Mouse (Mus musculus) MEL (cell line): ENCODE measurements around the gene Pou3f1. TPM values are rescaled to one million over a fixed set of nuclear protein-coding genes. Genes with fewer than 3 reads are reported as not detected.

Source experiments
- DNase-seq: peaks from one replicate; pipeline ENCODE4 v3.0.0; 2011; ENCODE audit warnings: low read depth, low spot score
- H3K27ac ChIP-seq: 2 replicates; pipeline ENCODE4 v1.5.1; 2012; ENCODE audit warnings: low read depth, mild to moderate bottlenecking, control low read depth, low read length, moderate library complexity; ENCODE audit not compliant: control insufficient read depth
- H3K27me3 ChIP-seq, 2 experiments: fragments of 150-350 bp in 1 of 2; sonication (generic) in 1 of 2; 2 replicates each; pipeline ENCODE4 v1.6.1; 2012; ENCODE audit warnings: low read length in 2 of 2, mild to moderate bottlenecking in 2 of 2, improper control_type of control experiment in 1 of 2, moderate library complexity in 1 of 2; ENCODE audit not compliant: insufficient read depth in 2 of 2, control insufficient read depth in 1 of 2
- H3K36me3 ChIP-seq, 2 experiments: 2 replicates each; pipeline ENCODE4 v1.6.1; 2012 to 2014; ENCODE audit warnings: low read length in 2 of 2, improper control_type of control experiment in 1 of 2, inconsistent platforms in 1 of 2, mild to moderate bottlenecking in 1 of 2; ENCODE audit not compliant: insufficient read depth in 2 of 2, control insufficient read depth in 1 of 2
- H3K4me1 ChIP-seq, 2 experiments: fragments of 150-350 bp in 1 of 2; sonication (generic) in 1 of 2; 2 replicates each; pipeline ENCODE4 v1.6.1; 2012; ENCODE audit warnings: low read length in 2 of 2, improper control_type of control experiment in 1 of 2, mild to moderate bottlenecking in 1 of 2; ENCODE audit not compliant: insufficient read depth in 2 of 2, control insufficient read depth in 1 of 2
- H3K4me3 ChIP-seq, 2 experiments: fragments of 150-350 bp in 1 of 2; sonication (generic) in 1 of 2; 2 replicates each; pipeline ENCODE4 v1.5.1; 2012; ENCODE audit warnings: low read depth in 2 of 2, low read length in 2 of 2, mild to moderate bottlenecking in 2 of 2, moderate library complexity in 2 of 2, control low read depth in 1 of 2, improper control_type of control experiment in 1 of 2; ENCODE audit not compliant: control insufficient read depth in 1 of 2, insufficient read depth in 1 of 2
- H3K79me2 ChIP-seq: 2 replicates; pipeline ENCODE4 v1.6.1; 2012; ENCODE audit warnings: mild to moderate bottlenecking, low read length, moderate library complexity; ENCODE audit not compliant: control insufficient read depth, poor library complexity, insufficient read depth
- H3K9ac ChIP-seq: 2 replicates; pipeline ENCODE4 v1.6.1; 2012; ENCODE audit warnings: low read depth, mild to moderate bottlenecking, control low read depth, low read length, moderate library complexity; ENCODE audit not compliant: control insufficient read depth, poor library complexity, severe bottlenecking
- H3K9me3 ChIP-seq: fragments of 150-350 bp; sonication (generic); replicated peaks from 2 replicates; pipeline ENCODE4 v1.6.1; 2012; ENCODE audit warnings: mild to moderate bottlenecking, low read length, improper control_type of control experiment, moderate library complexity; ENCODE audit not compliant: insufficient read depth
- CHD1 ChIP-seq: IDR thresholded peaks from 2 replicates; pipeline ENCODE4 v1.6.1; 2012; ENCODE audit warnings: low read depth, mild to moderate bottlenecking, inconsistent platforms, low read length, improper control_type of control experiment
- CTCF ChIP-seq, 3 experiments: IDR thresholded peaks in 2 of 3; conservative IDR thresholded peaks in 1 of 3; 2 replicates each; pipeline ENCODE4 v1.5.1; 2011 to 2012; ENCODE audit warnings: low read length in 3 of 3, low read depth in 2 of 3, mild to moderate bottlenecking in 2 of 3, improper control_type of control experiment in 1 of 3, inconsistent platforms in 1 of 3, mixed read lengths in 1 of 3, moderate library complexity in 1 of 3; ENCODE audit not compliant: control insufficient read depth in 1 of 3, insufficient read depth in 1 of 3, poor library complexity in 1 of 3, severe bottlenecking in 1 of 3
- E2F4 ChIP-seq: IDR thresholded peaks from 2 replicates; pipeline ENCODE4 v1.6.1; 2011; ENCODE audit warnings: low read depth, low read length, improper control_type of control experiment, borderline replicate concordance
- ELF1 ChIP-seq: IDR thresholded peaks from 2 replicates; pipeline ENCODE4 v1.6.1; 2014; ENCODE audit warnings: low read depth, mild to moderate bottlenecking, inconsistent platforms, low read length, improper control_type of control experiment, moderate library complexity
- ETS1 ChIP-seq: IDR thresholded peaks from 2 replicates; pipeline ENCODE4 v1.6.1; 2012; ENCODE audit warnings: low read depth, mild to moderate bottlenecking, inconsistent platforms, low read length, improper control_type of control experiment, moderate library complexity
- GATA1 ChIP-seq: IDR thresholded peaks from 2 replicates; pipeline ENCODE4 v1.6.1; 2011; ENCODE audit warnings: low read depth, low read length, improper control_type of control experiment
- JUND ChIP-seq: IDR thresholded peaks from 2 replicates; pipeline ENCODE4 v1.6.1; 2011; ENCODE audit warnings: low read depth, mild to moderate bottlenecking, improper control_type of control experiment, low read length
- KAT2A ChIP-seq: conservative IDR thresholded peaks from 2 replicates; pipeline ENCODE4 v1.6.1; 2012; ENCODE audit warnings: low read depth, low read length, improper control_type of control experiment, inconsistent platforms
- MAFK ChIP-seq: IDR thresholded peaks from 2 replicates; pipeline ENCODE4 v1.6.1; 2011; ENCODE audit warnings: low read depth, mild to moderate bottlenecking, low read length, improper control_type of control experiment, borderline replicate concordance
- MAX ChIP-seq: IDR thresholded peaks from 2 replicates; pipeline ENCODE4 v1.6.1; 2011; ENCODE audit warnings: low read length, improper control_type of control experiment
- MAZ ChIP-seq: IDR thresholded peaks from 2 replicates; pipeline ENCODE4 v1.6.1; 2012; ENCODE audit warnings: low read depth, mild to moderate bottlenecking, inconsistent platforms, low read length, improper control_type of control experiment
- MXI1 ChIP-seq: IDR thresholded peaks from 2 replicates; pipeline ENCODE4 v1.6.1; 2011; ENCODE audit warnings: mild to moderate bottlenecking, low read depth, low read length, improper control_type of control experiment
- MYB ChIP-seq: IDR thresholded peaks from 2 replicates; pipeline ENCODE4 v1.6.1; 2011; ENCODE audit warnings: mild to moderate bottlenecking, low read depth, low read length, improper control_type of control experiment
- POLR2AphosphoS2 ChIP-seq: IDR thresholded peaks from 2 replicates; pipeline ENCODE4 v1.6.1; 2011; ENCODE audit warnings: low read length, improper control_type of control experiment
- POLR2AphosphoS5 ChIP-seq: IDR thresholded peaks from 2 replicates; pipeline ENCODE4 v1.6.1; 2012; ENCODE audit warnings: low read depth, borderline replicate concordance, mild to moderate bottlenecking, inconsistent platforms, low read length, moderate library complexity, mixed read lengths
- RAD21 ChIP-seq: IDR thresholded peaks from 2 replicates; pipeline ENCODE4 v1.6.1; 2011; ENCODE audit warnings: mild to moderate bottlenecking, low read depth, low read length, improper control_type of control experiment
- RCOR1 ChIP-seq: IDR thresholded peaks from 2 replicates; pipeline ENCODE4 v1.6.1; 2012; ENCODE audit warnings: low read depth, mild to moderate bottlenecking, inconsistent platforms, low read length, improper control_type of control experiment
- SMC3 ChIP-seq: IDR thresholded peaks from 2 replicates; pipeline ENCODE4 v1.6.1; 2011; ENCODE audit warnings: low read depth, low read length, improper control_type of control experiment
- TCF12 ChIP-seq: IDR thresholded peaks from 2 replicates; pipeline ENCODE4 v1.6.1; 2014; ENCODE audit warnings: low read depth, mild to moderate bottlenecking, inconsistent platforms, low read length, improper control_type of control experiment, moderate library complexity
- ZC3H11A ChIP-seq: IDR thresholded peaks from 2 replicates; pipeline ENCODE4 v1.6.1; 2012; ENCODE audit warnings: low read depth, mild to moderate bottlenecking, inconsistent platforms, low read length, improper control_type of control experiment
- polyA plus RNA-seq, 2 experiments: library from polyadenylated mRNA; stranded (reverse) in 1 of 2; unstranded in 1 of 2; fragments of >175 nt in 1 of 2; fragments of >200 nt in 1 of 2; gene quantifications; 2 replicates each; pipeline versions ENCODE4 v1.2.1 to v1.2.4; 2012; ENCODE audit warnings: low replicate concordance in 2 of 2, low read depth in 1 of 2; ENCODE audit not compliant: insufficient read length in 2 of 2, insufficient read depth in 1 of 2, missing spikeins in 1 of 2
- total RNA-seq: library from RNA; depleted of rRNA; stranded (reverse); fragments of 300-350 nt; gene quantifications from 2 replicates; pipeline ENCODE4 v1.2.3, GENCODE M21; 2012

Gene Pou3f1
- total and polyA plus RNA-seq, 3 experiments: not detected

DNA sequence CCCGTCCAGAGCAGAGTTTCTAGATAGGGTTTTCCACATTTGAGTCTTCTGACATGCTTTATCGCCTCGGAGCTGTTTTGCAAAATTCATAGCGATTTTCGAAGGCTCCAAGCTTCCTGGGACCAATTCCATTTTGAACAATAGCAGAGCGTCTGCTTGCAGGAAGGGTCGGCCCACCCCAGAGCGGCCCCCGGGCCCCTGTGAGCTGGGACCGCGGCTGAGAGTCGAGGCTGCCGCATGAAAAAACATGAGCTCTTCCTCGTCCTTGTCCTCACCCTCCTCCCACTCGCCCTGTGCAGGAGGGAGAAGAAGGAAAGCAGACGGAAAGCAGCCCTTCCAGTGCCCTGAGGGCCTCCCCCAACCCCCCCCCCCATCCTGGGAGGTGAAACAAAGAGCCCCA lies 38.0 kb upstream of the Pou3f1 start:
- no peaks in the 10 kb centered on the region; a peak in 1 of 4 replicates for H3K27me3 ChIP-seq

GRCm38 (mm10) chr4:124621406-124621805 lies 35.2 kb upstream of the Pou3f1 start:
- no peaks in the 10 kb centered on the region for H3K36me3 ChIP-seq
- TF ChIP-seq MXI1 (no peak), CTCF (IDR thresholded peaks at IDR 0.05 in 2 of 3, conservative IDR thresholded peaks at IDR 0.05 in 1 of 3; ENCODE audit: control insufficient read depth in 1 of 3, insufficient read depth in 1 of 3, low read depth in 2 of 3, low read length in 3 of 3, poor library complexity in 1 of 3, severe bottlenecking in 1 of 3) (no peak), POLR2AphosphoS5 (no peak), ETS1 (no peak), E2F4 (no peak), CHD1 (no peak), RCOR1 (no peak), MYB (no peak), POLR2AphosphoS2 (no peak), KAT2A (no peak), SMC3 (no peak), TCF12 (no peak)
- H3K9ac ChIP-seq: no peak overlapping the region
- no peak overlapping the region for H3K27ac ChIP-seq
- no peaks in the 10 kb centered on the region for H3K9me3 ChIP-seq
- no peaks in the 10 kb centered on the region for H3K4me1 ChIP-seq
- no peaks in the 10 kb centered on the region for H3K79me2 ChIP-seq
- DNase-seq: no peak
- H3K4me3 ChIP-seq: no peak overlapping the region
- H3K27me3 ChIP-seq: no peaks in the 10 kb centered on the region

More for the DNA sequence above, 38.0 kb upstream of the Pou3f1 start:
- DNase-seq: no peak
- Histone ChIP-seq H3K9me3 (no peaks in the 10 kb centered on the region), H3K36me3 (no peaks in the 10 kb centered on the region), H3K27ac (no peak overlapping the region), H3K4me1 (no peaks in the 10 kb centered on the region), H3K9ac (no peak overlapping the region), H3K4me3 (no peak overlapping the region), H3K79me2 (no peaks in the 10 kb centered on the region)
- TF ChIP-seq KAT2A (no peak), MAX (no peak), JUND (no peak), GATA1 (no peak), ELF1 (no peak), ZC3H11A (no peak), MAFK (no peak), RAD21 (no peak), MAZ (no peak), CTCF (IDR thresholded peaks at IDR 0.05 in 2 of 3, conservative IDR thresholded peaks at IDR 0.05 in 1 of 3; ENCODE audit: control insufficient read depth in 1 of 3, insufficient read depth in 1 of 3, low read depth in 2 of 3, low read length in 3 of 3, poor library complexity in 1 of 3, severe bottlenecking in 1 of 3) (no peak)
